Mouse (Mus musculus) liver, postnatal 0 days (tissue): ENCODE data around the gene Cped1.

Experiments
- CTCF ChIP-seq: sonication (generic); IDR thresholded peaks from 2 replicates; pipeline ENCODE4 v1.5.1; 2016; ENCODE audit warnings: antibody characterized with exemption, low read depth
- EP300 ChIP-seq: IDR thresholded peaks from 2 replicates; pipeline ENCODE4 v1.6.1; 2016; ENCODE audit warnings: antibody characterized with exemption, low read depth, mild to moderate bottlenecking

DNA sequence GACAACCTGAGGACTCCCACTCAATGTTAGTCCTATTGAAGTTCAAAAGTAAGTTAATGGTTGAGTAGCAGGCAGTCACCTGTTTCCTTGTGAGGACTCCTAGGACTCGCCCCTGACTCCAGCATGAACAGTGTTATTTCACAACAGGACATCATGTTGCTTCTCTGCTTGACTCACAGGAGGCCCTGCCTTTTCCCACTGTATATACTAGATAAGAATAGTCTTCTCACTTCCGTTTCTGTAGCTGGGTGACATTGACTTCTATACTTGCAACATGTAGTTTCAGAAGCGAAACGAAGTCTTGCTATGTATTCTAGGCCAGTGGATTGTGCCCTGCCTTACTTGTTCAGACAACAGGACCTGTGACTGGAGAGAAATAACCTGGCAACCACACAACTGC, 236.4 kb downstream of the Cped1 start:
- no peak for TF ChIP-seq CTCF
- TF ChIP-seq EP300 = no peak
